Comparison of ENCODE assay signal across 9 mouse cellular contexts in the genomic region with DNA sequence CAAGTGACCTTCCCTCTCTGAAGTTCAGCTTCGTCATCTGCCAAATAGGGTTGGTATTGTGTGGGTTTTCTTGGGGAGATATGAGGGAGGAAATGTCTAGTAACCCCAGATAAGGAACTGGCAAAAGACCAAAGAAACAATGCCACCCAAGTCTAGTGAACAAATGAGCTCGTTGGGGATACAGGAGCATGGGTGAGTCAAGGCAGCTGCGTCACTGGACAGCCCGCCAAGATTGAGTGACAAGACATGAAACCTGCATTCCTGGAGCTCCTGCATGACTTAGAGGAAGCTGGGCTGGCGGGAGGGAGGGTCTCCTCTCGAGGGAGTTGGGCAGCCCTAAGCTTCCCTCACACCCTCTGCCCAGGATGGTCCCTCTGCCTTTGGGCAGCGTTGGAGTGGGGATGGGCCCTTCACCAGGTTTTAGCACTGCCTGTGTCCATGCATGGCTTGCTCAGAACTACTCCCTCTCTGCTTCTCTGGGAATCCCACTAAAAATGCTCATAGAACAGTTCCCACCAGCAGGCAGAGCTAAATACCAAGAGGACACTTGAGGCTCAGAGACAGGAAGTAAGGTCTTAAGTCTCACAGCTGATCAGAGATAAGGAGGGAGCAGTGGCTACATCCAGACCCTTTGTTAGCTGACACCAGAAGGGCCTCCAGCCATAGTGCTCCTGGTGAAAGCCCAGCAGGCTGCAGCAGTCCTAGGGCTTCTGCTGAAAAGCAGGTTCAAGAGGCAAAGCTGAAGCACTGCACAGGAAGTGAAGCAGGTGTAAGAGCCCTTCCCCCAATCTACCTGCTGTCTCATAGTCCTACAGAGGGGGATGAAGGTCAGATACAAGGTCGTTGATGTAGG. TPM values are rescaled to one million over a fixed set of nuclear protein-coding genes. Genes with fewer than 3 reads are reported as not detected.
DNase-seq lines count a peak whose midpoint lies in the region; ATAC-seq lines count a peak whose summit lies in the region.
"Had no signal": no experiment of that assay in that cellular context is flagged by ENCODE, and none has a peak within 500 bp of the region (broad histone marks: within the 10 kb centered on the region; RNA-seq: fewer than 3 reads in every experiment).

No protein-coding gene starts in this region.

- peak; percentile 73 for ATAC-seq in megakaryocyte progenitor cell, adult 5-6 weeks (replicated peaks; ENCODE audit: poor library complexity)

- DNase-seq in heart, adult 11 months = peak; percentile 88
- DNase-seq in heart, postnatal 4 days = no peak
- peak; percentile 49 for DNase-seq in CD4-positive helper T cell, adult 2 months (ENCODE audit: low read depth, low spot score)
- no peak for DNase-seq in limb, embryonic 10.5 days (ENCODE audit: low spot score)
- DNase-seq in cerebellum, adult 9-10 months = no peak
- DNase-seq in left cerebral cortex, postnatal 14 days (ENCODE audit: low spot score in 2 of 2) = no peak
- DNase-seq in gastrocnemius, postnatal 10 days = no peak
- DNase-seq: kidney, postnatal 36 days had no signal

- H3K27me3 ChIP-seq in limb, embryonic 10.5 days (ENCODE audit: low read depth, poor library complexity, severe bottlenecking) = no peaks in the 10 kb centered on the region

- no peak overlapping the region for H3K4me3 ChIP-seq in limb, embryonic 10.5 days

- no peaks in the 10 kb centered on the region for H3K36me3 ChIP-seq in limb, embryonic 10.5 days

- 55% methylated on average over 8 of the region's 8 CpGs for whole genome bisulfite sequencing in limb, embryonic 10.5 days

- intact Hi-C loops in left cerebral cortex, postnatal 14 days (cut with DNase I) = no loop called here

- H3K9me3 ChIP-seq in limb, embryonic 10.5 days (replicated peaks) = no peaks in the 10 kb centered on the region

- 0 out of 2 replicates have a peak overlapping the region, but pooled peaks have one; percentile 4 for H3K27ac ChIP-seq in limb, embryonic 10.5 days

- H3K4me1 ChIP-seq in limb, embryonic 10.5 days = peaks cover 8% of the 10 kb centered on the region

RNA-seq across cellular contexts. Expression of a gene that starts 11.7 kb away (rescaled TPM):
- 100 to 1,000 TPM; 453 to 456 TPM for total RNA-seq in heart, postnatal 4 days (2021)
- polyA plus RNA-seq in limb, embryonic 10.5 days (2016; fragmentation: Nextera tagmentation; extraction: Ambion mirVana) = 543 and 621 TPM in 2 replicates
- 152 and 153 TPM in 2 replicates for total RNA-seq in megakaryocyte progenitor cell, adult 5-6 weeks (2015)
- 23.9 and 24.4 TPM in 2 replicates for total RNA-seq in megakaryocyte progenitor cell, adult 5-6 weeks (2017)
- total RNA-seq in left cerebral cortex, postnatal 14 days (2021) = 100 to 1,000 TPM; 619 to 633 TPM
- total RNA-seq in gastrocnemius, postnatal 10 days (2021) = 100 to 1,000 TPM; 238 to 248 TPM

RNA-seq across cellular contexts. Expression of a gene that starts 36.6 kb away (rescaled TPM):
- total RNA-seq in heart, postnatal 4 days (2021) = 100 to 1,000 TPM; 101 to 102 TPM
- polyA plus RNA-seq in limb, embryonic 10.5 days (2016; fragmentation: Nextera tagmentation; extraction: Ambion mirVana) = 321 and 325 TPM in 2 replicates
- 45.9 and 46.8 TPM in 2 replicates for total RNA-seq in megakaryocyte progenitor cell, adult 5-6 weeks (2015)
- total RNA-seq in megakaryocyte progenitor cell, adult 5-6 weeks (2017) = 107 and 120 TPM in 2 replicates
- 100 to 1,000 TPM; 138 TPM for total RNA-seq in left cerebral cortex, postnatal 14 days (2021)
- total RNA-seq in gastrocnemius, postnatal 10 days (2021) = 100 to 1,000 TPM; 103 to 119 TPM

RNA-seq across cellular contexts. Expression of a gene that starts 41.8 kb away (rescaled TPM):
- 1 to 10 TPM; 3.4 to 4.3 TPM for total RNA-seq in heart, postnatal 4 days (2021)
- polyA plus RNA-seq in limb, embryonic 10.5 days (2016; fragmentation: Nextera tagmentation; extraction: Ambion mirVana) = 0.55 and 0.73 TPM in 2 replicates
- total RNA-seq in megakaryocyte progenitor cell, adult 5-6 weeks (2015) = 0.10 and 0.22 TPM in 2 replicates
- total RNA-seq in megakaryocyte progenitor cell, adult 5-6 weeks (2017) = not detected in 2 replicates
- total RNA-seq in left cerebral cortex, postnatal 14 days (2021) = 1 to 10 TPM; 1.2 to 1.6 TPM
- total RNA-seq in gastrocnemius, postnatal 10 days (2021) = 1 to 10 TPM in 1 of 2 experiments, under 1 TPM in 1; 0.66 to 1.5 TPM

RNA-seq across cellular contexts. Expression of a gene that starts 54.7 kb away (rescaled TPM):
- total RNA-seq in heart, postnatal 4 days (2021) = not detected
- not detected in 2 replicates for polyA plus RNA-seq in limb, embryonic 10.5 days (2016; fragmentation: Nextera tagmentation; extraction: Ambion mirVana)
- not detected in 2 replicates for total RNA-seq in megakaryocyte progenitor cell, adult 5-6 weeks (2015)
- total RNA-seq in megakaryocyte progenitor cell, adult 5-6 weeks (2017) = not detected in 2 replicates
- total RNA-seq in left cerebral cortex, postnatal 14 days (2021) = not detected
- not detected for total RNA-seq in gastrocnemius, postnatal 10 days (2021)

Comparison
In these comparisons a context has a peak if more than half of its experiments do, and no peak if none do; other contexts are left out.
1. DNase-seq: peak in heart, adult 11 months (single experiment) and CD4-positive helper T cell, adult 2 months (single experiment); none in heart, postnatal 4 days (single experiment), limb, embryonic 10.5 days (single experiment), cerebellum, adult 9-10 months (single experiment), left cerebral cortex, postnatal 14 days (0 of 2) and gastrocnemius, postnatal 10 days (single experiment).